Mouse (Mus musculus) adrenal gland, adult (tissue): ENCODE data around the gene Ints6.

Experiments
- DNase-seq, 2 experiments: peaks; one replicate each; pipeline ENCODE4 v3.0.0; 2022 to 2023; ENCODE audit warnings: low spot score in 1 of 2; ENCODE audit not compliant: inconsistent age in 2 of 2

The Ints6 gene

GRCm38 (mm10) chr14:62637436-62638344 lies 123.3 kb downstream of the Ints6 start:
- DNase-seq, result no peak

GRCm38 (mm10) chr14:62627951-62628350 lies 133.0 kb downstream of the Ints6 start:
- no peak for DNase-seq
